ENCODE assay signal across 8 mouse cellular contexts in genomic region chr15:96665889-96666288, GRCm38 (mm10). TPM values are rescaled to one million over a fixed set of nuclear protein-coding genes. Genes with fewer than 3 reads are reported as not detected.
DNase-seq lines count a peak whose midpoint lies in the region; ATAC-seq and TF ChIP-seq lines count a peak whose summit lies in the region.

No protein-coding gene starts in this region.

- 0 out of 2 replicates have a peak, but pooled peaks have one; percentile 77 for ATAC-seq in limb, embryonic 14.5 days (ENCODE audit: low FRiP score, low read depth)
- no peak for ATAC-seq in midbrain, embryonic 15.5 days (replicated peaks)

- 7% methylated on average over 3 of the region's 3 CpGs for WGBS in limb, embryonic 14.5 days
- WGBS in midbrain, embryonic 15.5 days, result 10% methylated on average over 3 of the region's 3 CpGs

- no peak overlapping the region for H3K27ac ChIP-seq in limb, embryonic 14.5 days (replicated peaks; ENCODE audit: low read depth, low read length)
- no peak overlapping the region for H3K27ac ChIP-seq in midbrain, embryonic 15.5 days

- no peak overlapping the region for H3K9ac ChIP-seq in limb, embryonic 14.5 days (ENCODE audit: low read depth, low read length, severe bottlenecking)
- H3K9ac ChIP-seq in midbrain, embryonic 15.5 days, result no peak overlapping the region

- no peaks in the 10 kb centered on the region for H3K27me3 ChIP-seq in limb, embryonic 14.5 days (ENCODE audit: control insufficient read depth, insufficient read depth, low read length)
- H3K27me3 ChIP-seq in midbrain, embryonic 15.5 days (replicated peaks), result no peaks in the 10 kb centered on the region
- H3K27me3 ChIP-seq in splenic B cell, adult 2 months (ENCODE audit: control insufficient read depth, insufficient read depth, low read length, poor library complexity, severe bottlenecking), result no peaks in the 10 kb centered on the region

- H3K4me1 ChIP-seq in limb, embryonic 14.5 days (ENCODE audit: control insufficient read depth, insufficient read depth, low read length), result peaks cover 3% of the 10 kb centered on the region; the same call in 1 of the 2 replicates
- 0 out of 2 replicates have a peak, but pooled peaks cover 6% of the 10 kb centered on the region for H3K4me1 ChIP-seq in midbrain, embryonic 15.5 days

- peak overlapping the region; percentile 16; the same call in 1 of the 2 replicates for H3K4me2 ChIP-seq in limb, embryonic 14.5 days (replicated peaks; ENCODE audit: low read depth, low read length, severe bottlenecking)
- peak overlapping the region; percentile 43; the same call in 1 of the 2 replicates for H3K4me2 ChIP-seq in midbrain, embryonic 15.5 days

- peak; percentile 68 for DNase-seq in urinary bladder, postnatal 25 days (ENCODE audit: low spot score)
- no peak for DNase-seq in urinary bladder, adult 2 months (ENCODE audit: low spot score)
- peak; percentile 94 for DNase-seq in embryo, embryonic 10.5 days (ENCODE audit: low spot score)
- DNase-seq in heart, adult 9 months (ENCODE audit: low spot score in 2 of 2), result peak; percentile 51 to 82
- DNase-seq in kidney, adult 9 months, result peak; percentile 83
- peak; percentile 92 for DNase-seq in limb, embryonic 14.5 days (ENCODE audit: low spot score)
- DNase-seq in splenic B cell, adult 2 months (ENCODE audit: low read depth, low spot score), result peak; percentile 95

- H3K9me3 ChIP-seq in limb, embryonic 14.5 days (ENCODE audit: control insufficient read depth, low read length), result no peaks in the 10 kb centered on the region
- no peaks in the 10 kb centered on the region for H3K9me3 ChIP-seq in midbrain, embryonic 15.5 days

- no peak overlapping the region for H3K4me3 ChIP-seq in limb, embryonic 14.5 days (replicated peaks; ENCODE audit: low read length)
- H3K4me3 ChIP-seq in midbrain, embryonic 15.5 days, result no peak overlapping the region

- H3K36me3 ChIP-seq in limb, embryonic 14.5 days (ENCODE audit: control insufficient read depth, insufficient read depth, low read length), result no peaks in the 10 kb centered on the region
- no peaks in the 10 kb centered on the region for H3K36me3 ChIP-seq in midbrain, embryonic 15.5 days (replicated peaks)
- H3K36me3 ChIP-seq in splenic B cell, adult 2 months (ENCODE audit: control insufficient read depth, insufficient read depth, low read length, poor library complexity, severe bottlenecking), result no peaks in the 10 kb centered on the region

- TF ChIP-seq POLR2A in limb, embryonic 14.5 days (IDR thresholded peaks at IDR 0.05; ENCODE audit: borderline replicate concordance, extremely low read depth, insufficient read depth, insufficient read length), result no peak

RNA-seq across cellular contexts. Expression of gene Slc38a1, which starts 23.2 kb away (rescaled TPM):
- 13.9 and 21.5 TPM in 2 replicates for polyA plus RNA-seq in urinary bladder, adult 2 months (2012; rRNA removed)
- polyA plus RNA-seq in limb, embryonic 14.5 days (2012; rRNA removed), result 50.4 and 59.8 TPM in 2 replicates
- polyA plus RNA-seq in limb, embryonic 14.5 days (2014; fragmentation: Nextera tagmentation; extraction: Ambion mirVana), result 57.7 and 69.6 TPM in 2 replicates
- polyA plus RNA-seq in midbrain, embryonic 15.5 days (2015; fragmentation: Nextera tagmentation; extraction: Ambion mirVana), result 132 and 144 TPM in 2 replicates

RNA-seq across cellular contexts. Expression of gene Slc38a2, which starts 33.6 kb away (rescaled TPM):
- 89.3 and 90.6 TPM in 2 replicates for polyA plus RNA-seq in urinary bladder, adult 2 months (2012; rRNA removed)
- 116 and 137 TPM in 2 replicates for polyA plus RNA-seq in limb, embryonic 14.5 days (2012; rRNA removed)
- polyA plus RNA-seq in limb, embryonic 14.5 days (2014; fragmentation: Nextera tagmentation; extraction: Ambion mirVana), result 137 and 152 TPM in 2 replicates
- 121 and 125 TPM in 2 replicates for polyA plus RNA-seq in midbrain, embryonic 15.5 days (2015; fragmentation: Nextera tagmentation; extraction: Ambion mirVana)
